Mouse (Mus musculus) fat pad, adult 2 months (tissue): ENCODE data around the gene Dglucy.

Source experiments
- DNase-seq: peaks from one replicate; pipeline ENCODE4 v3.0.0-alpha.2; 2011; ENCODE audit warnings: low read depth, low spot score; ENCODE audit errors: extremely low read depth

The Dglucy gene

DNA sequence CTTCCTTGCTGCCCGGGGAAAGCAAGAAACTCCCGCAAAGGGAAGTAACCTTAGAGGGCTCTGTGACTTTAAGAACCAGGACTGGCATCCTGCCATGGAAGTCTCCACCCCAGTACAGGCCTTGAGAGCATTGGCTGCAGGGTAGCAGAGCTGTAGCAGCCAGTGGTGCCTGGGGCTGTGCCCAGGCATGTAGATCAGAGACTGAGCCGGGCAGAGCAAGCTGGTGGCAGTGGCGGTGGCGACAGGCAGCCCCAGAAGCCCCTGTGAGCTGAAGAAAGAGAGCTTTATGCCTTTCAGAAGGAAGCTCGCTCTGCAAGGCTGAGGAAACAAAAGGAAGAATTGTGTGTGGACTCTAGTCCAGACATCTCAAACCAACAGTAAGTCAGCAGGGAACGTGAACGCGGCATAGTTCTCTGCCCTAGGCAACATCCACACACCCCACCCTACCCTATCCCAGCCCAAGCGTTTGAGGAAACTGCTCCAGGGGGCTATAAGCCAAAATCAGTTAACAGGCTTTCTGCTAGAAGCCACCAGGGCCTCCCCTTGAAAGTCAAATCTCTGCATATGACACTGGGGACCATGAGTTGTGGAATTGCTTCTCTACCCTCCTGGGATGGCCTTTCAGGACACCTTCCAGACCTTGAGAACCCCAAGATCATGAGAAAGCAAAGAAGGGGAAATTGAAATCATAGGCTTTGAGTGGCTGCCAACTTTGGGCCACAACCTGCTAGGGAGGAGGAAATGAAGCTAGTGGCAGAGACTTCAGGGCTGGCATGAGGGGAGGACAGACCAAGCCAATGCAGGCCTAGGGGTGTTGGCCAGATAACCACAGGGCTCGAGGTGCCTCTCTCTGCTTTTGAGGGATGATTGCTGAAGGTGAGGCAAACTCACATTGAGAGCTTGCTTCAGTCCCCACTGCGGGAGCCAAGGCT is at the start of gene Dglucy:
Gene Dglucy, plus strand, starts transcription at position 124 of the 932 bp plus-strand sequence.
- no peak for DNase-seq

DNA sequence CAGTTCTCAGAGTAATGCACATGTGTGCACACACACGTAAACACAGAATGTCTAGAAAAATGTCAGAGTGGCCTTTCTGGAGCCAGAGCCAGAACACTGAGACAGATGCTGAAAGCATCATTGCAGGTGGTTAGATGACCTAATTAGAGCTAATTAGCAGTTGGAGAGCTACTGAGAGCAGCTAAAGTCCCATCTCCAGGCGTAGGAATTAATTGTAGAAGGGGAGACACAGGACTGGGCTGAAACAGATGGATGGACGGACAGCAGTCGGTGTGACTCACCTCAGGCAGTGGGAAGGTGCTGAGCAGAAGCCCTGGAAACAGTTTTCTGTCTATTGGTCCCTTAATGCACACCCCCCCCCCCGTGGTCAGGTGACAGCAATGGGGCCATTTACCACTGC is 43.7 kb upstream of the Dglucy start:
- DNase-seq: no peak

DNA sequence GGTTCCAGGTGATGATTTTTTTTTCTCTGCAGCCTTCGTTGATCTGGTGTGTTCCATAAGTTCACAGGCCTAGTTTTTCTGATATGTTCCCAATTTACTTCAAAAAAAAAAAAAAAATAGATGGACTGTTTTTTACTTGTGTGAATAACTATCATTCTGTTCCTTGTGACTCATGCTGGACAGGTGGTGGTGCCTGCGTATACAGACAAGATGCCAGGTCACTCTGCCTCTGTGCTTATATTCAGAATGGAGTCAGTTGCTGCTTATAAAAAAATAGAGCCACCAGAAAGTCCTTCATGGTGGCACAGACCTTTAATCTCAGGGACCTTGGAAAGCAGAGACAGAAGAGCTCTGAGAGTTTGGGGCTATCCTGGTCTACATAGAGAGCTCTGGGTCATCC is 43.3 kb upstream of the Dglucy start:
- DNase-seq: no peak

DNA sequence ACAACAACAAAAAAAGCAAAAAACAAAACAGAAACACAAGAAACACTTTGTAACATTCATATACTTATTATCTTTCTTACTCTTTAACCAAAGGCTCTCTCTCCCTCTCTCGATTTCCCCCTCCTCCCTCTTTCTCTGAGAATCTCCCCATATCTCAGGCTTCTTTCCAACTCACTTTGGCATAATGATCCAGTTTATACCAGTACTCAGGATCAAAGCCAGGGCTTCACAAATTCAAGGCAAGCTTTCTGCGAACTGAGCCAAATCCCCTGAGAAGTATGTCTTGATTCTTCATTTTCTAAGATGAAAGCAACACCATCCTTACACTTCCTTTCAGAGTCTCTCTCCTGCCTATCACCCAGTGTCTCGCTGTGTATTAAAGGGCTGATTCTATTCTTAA is 40.4 kb upstream of the Dglucy start:
- DNase-seq: no peak

DNA sequence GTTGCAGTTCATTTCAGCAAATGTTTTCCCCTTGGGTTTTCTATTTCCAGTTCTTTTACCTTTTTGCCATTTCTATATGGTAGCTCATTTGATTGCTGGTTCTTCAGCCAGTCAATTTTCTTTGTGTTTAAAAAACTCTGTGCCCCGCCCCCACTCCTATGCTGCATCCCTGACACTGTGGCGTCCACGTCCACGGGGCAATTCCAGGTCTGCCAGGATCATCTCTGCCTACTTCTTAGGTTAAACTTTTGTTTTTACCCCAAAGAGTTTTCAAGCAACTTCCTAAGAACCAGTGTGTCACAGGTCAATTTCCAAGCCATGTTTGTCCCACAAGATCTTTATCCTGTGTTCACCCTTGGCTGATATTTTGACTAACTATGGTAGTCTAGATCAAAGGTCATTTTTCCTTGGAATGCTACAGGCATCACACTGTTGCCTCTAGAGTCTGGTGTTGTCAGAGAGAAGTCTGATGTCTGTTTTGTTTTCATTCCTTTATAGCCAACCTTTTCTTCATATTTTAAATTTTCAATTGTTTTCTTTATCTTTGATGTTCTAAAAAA is 39.8 kb upstream of the Dglucy start:
- DNase-seq: no peak

DNA sequence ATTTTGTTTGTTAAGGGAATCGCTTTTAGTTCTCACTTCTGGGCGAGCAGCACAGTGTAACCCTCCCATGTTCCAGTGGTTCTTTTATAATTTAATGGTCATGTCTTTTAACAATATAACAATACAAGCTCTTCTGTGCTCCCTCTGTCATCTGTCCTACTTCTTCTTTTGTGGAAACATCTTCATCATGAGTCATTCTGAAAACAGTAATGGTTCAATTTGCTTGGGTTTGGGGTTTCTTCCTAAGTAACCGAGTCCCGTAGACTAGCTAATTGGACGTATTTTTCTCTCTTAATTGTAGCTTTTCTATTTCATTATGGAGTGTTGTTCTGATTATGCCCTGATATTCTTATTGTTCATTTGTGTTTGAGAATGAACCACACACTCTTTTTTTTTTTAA is 38.5 kb upstream of the Dglucy start:
- DNase-seq: no peak

DNA sequence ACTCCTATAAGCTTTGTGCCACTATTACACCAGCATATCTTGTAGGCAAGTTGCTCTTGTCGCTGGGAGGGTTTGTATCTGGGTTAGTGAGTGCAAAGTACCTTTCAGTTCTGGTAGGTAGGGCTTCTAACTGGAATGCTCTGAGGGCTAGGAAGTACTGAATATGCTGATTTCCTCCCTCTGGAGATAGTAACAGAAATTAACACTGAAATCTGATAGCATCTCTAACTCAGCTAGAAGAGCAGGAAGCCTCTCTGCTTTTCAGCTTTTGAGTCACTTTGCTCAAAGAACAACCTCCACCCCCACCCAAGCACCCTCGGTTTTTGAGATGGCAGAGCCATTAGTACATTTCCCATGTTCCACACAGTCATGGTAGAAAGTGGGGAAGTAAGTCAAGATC is 36.4 kb upstream of the Dglucy start:
- DNase-seq: no peak

DNA sequence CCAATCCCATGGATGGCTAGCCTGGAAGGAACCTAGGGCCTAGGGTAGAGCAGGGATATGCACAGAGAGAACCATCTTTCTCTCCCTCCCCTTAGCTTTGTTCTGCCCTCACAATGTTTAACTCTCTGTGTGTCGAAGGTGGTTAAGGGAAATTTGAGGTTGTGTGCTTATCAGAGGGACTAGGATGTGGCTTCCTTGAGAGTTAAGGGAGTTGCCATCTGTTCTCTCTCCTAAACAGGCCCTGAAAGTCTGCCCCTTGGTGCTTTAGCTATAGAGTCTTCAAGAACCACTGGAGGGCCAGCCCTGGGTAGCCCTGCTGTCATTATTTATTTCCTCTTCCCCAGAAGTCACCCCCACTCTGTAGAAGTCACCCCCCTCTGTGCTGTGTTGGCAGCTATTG is 25.9 kb upstream of the Dglucy start:
- DNase-seq: no peak

DNA sequence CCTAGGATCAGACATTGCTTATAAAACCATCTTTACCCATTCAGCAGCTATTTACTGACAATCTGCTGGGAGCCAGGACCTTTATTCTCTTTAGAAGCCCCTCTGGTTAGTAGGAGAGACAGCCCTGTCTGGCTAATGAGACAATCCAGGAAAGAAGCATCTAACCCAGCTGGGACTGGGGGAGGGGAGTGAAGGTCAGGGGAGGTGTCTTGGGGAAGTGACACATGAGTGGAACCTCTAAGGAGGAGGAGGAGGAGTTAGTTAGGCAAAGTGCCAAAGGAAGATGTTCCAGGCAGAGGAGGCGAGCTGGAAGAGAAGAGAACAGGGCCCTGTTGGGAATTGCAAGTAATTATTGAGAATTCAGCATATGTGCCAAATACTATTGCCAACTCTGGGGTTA is 25.1 kb upstream of the Dglucy start:
- no peak for DNase-seq

DNA sequence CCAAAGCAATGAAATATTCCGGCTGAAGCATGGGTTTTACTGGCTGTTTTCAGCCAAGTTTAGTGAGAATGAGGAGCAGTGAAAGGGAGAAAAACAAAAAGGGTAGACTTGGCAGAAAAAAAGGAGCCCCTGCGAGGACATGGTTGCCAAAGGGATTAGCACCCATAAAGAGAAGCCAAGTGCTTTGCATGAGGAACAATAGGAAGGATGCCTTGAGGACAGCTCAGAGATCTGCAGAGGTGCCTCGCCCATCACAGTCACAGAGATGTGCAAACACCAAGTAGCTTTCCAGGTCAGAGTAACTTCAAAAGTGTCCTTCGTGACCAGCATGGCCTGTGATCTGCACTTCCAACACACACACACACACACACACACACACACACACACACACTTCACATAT is 21.4 kb upstream of the Dglucy start:
- DNase-seq: no peak

DNA sequence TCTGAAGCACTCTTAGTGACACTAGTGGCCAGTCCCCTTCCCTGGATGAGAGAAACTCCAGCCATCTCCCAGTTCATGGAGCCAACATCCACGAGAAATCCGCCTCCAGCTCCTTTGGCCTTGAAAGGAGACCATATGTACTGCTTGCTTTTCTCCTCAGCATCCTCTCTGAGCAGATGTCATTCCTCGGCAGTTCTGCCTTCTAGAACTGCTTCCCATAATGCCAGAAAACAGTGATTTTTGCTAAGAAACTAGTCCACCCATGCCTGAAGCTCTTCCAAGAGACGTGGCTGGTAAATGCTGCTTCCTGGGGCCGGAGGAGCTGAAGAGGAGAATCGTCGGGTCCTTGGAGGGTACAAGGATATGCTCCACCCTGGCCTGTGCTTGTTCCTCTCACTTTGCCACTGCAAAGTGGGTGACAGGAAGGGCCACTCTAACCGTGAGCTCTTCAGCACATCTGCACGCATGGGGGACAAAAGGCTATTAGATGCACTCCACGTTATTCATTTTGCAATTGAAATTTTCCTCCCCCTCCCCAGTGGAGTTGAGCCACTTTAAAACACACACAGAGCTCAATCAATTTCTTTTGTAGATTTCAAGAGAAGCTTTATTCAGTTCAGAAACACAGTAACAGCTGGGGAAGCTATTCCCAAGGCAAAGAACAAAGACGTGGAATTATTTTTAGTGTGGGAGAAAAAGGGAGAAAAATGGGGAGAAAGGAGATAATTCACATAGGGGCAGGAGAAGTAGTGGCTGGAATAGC is 16.0 kb upstream of the Dglucy start:
- DNase-seq: no peak

DNA sequence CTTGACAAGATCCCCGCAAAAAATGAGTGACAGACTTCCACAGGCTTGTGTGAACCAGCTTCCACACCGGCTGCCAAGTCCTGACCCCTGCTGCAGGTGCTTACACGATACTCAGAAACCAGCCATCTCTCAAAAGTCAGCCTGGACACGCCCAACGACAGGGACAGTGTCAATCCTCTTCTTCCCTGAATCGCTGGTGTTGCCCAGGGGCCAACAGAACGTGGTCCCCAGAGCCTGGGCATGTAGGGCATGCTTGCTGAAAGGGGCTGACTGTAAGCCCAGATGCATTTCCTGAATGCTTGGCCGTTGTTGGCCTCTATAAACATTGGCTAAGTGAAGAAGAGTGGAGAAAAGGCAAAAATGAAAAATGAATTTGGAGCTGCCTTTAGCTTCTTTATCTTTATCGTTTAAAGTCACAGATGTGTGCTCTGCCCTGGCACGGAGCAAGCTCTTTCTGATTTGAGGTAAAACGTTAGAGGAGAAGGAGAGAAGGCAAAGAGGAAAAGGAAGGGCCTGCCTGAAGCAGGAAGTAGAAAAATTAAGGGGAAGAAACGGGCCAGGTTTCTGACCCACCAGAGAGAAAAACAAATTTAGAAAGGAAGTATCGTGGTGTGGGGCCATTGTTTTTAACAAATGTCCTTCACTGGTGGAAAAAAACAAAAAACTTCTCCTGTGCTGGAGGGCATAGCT is 14.4 kb upstream of the Dglucy start:
- DNase-seq: no peak

DNA sequence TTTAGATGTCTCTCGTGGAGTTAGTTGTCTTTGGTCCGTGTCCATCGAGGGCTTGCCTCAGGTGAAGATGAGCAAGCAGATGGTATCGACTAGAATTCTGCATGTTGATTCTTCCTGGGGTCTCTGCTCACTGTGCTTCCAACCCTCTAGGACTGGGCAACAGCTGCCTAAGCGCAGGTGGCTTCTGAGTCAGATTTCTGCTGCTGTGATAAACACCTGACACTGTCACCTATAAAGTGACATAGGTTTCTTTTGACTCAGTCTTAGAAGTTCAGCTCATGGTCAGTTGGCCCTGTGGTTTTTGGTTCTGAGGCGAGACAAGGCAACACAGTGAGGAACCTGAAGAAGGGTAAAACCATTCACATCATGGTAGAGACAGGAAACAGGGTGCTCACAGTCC is 9.0 kb upstream of the Dglucy start:
- no peak for DNase-seq

DNA sequence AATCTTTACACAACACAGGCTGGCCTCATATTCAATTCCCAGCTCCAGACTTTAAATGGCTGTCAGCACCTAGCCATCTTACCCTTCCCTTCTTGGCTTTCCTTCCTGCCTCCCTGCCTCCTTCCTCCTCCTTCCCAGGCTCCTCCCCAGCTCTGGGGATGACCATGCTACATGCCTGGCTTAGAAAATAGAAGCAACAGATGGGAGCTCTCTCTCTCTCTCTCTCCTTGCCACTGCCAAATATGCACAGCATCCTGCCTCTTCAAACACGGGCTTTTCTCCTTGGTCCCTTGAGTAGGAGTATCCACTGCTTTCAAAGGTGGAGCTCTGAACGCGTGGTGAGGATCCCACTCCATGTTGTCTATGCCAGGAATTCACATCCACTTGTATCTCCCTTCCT is 8.1 kb upstream of the Dglucy start:
- no peak for DNase-seq

DNA sequence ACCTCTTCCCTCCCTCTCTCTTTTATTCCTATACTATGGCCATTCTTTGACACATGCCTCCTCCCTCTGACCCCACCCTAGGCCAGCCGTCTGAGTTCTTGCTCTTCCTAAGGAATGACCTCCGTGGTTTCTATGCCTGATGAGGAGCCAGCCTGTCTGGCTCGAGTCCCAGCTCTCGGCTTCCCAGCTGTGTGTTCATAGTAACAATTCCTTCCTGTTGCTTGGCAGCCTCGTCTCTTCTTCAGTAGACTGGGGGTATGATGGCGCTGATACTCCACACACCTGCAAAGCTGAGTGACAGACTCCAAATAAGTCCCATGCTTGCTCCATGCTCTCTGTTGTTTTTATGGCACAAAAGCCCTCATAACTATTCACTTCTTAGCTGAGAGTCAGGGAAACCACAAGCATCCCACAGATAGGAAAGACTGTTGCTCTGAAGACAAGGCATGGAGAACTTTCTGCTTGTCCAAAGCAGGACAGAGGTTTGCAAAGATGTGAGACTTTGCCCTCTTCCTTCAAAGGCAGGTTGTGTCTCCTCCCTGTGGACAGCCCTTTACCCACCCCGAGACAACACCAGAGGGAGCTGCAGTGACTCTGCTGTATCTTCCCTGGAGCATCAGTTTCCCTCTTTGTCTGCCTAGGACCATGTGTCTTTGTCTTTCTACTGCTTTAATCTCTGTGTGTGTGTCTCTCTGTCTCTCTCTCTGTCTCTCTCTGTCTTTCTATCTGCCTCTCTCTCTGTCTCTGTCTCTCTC is 6.5 kb upstream of the Dglucy start:
- DNase-seq: no peak

DNA sequence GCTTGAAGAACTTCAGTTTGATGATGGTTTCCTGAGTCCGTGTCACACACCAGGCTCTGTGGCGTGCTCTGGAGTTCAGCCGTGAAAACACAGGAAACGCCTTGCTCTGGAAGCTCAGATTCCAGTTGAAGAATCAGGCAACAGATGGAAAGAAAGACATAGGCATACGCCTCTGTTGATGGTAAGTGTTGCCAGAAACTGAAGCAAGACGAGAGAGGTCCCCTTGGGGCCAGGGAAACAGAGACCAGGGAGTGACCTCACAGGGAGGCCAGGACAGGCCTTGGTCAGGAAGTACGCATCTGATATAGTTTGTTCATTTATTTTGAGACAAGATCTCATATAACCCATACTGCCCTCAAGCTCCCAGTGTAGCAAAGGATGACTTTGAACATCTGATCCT is 4.1 kb upstream of the Dglucy start:
- no peak for DNase-seq

DNA sequence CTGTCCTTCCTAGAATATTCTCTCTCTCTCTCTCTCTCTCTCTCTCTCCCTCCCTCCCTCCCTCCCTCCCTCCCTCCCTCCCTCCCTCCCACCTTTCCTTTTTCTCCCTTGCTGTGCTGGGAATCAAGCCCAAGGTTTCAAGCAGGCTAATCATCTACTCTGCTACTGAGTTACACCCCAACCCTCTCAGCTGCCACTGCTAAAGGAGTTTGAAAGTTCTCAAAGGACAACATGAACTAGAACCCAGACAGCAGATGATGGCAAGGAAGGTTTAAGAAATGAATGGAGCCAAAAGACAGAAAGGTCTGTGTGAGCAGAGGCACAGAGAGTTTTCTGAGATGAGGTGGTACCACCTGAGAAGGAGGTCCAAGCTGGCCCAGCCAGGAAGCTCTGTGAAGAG is 3.6 kb upstream of the Dglucy start:
- DNase-seq: no peak

DNA sequence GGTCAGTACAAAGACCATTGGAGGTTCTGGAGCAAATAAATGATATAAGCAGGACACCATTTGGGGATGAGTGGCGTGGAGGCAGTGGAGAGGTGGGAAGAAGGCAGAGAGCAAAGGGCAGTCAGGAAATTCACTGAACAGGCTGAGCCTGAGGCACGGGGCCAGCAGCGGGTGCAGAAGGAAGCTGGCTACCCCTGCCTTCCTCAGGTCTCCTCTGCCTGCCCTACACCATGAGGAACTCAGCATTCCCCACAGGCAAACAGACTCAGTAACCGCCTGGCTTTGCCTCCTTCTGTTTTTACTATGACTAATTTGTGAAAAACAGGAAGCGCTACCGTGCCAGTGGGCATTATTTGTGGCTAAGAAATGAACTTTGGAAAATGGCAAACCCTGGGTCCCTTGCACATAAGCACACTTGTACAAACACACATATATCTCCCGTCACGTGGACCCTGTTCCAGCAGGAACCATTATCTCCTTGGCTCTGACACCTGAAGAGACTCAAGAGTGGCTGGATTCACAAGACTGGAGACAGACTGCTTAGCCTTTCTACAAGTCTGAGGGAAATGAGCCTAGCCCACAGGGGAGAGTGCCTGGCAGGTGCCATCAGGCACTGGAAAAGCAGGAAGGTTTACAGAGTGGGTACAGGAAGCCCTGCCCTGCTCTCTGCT is 2.8 kb upstream of the Dglucy start:
- DNase-seq: no peak

DNA sequence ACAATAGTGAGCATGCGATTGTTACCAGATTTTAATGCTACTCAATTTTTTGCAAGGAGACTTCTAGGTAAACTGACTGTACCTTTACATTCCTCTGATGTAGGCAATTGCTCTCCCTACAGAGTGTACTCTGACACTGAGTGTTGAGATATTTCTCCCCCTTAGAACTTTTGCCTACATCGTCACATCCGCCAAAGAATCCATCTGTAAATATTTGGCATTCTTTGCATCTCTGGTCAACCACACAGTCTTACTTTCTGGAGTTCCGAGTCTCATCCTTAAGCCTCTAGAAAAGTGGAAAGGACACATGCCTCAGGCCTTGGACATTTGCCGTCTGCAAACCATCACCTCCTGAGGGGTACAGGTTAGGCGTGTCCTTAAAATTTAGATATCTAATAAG is 1.9 kb upstream of the Dglucy start:
- no peak for DNase-seq

DNA sequence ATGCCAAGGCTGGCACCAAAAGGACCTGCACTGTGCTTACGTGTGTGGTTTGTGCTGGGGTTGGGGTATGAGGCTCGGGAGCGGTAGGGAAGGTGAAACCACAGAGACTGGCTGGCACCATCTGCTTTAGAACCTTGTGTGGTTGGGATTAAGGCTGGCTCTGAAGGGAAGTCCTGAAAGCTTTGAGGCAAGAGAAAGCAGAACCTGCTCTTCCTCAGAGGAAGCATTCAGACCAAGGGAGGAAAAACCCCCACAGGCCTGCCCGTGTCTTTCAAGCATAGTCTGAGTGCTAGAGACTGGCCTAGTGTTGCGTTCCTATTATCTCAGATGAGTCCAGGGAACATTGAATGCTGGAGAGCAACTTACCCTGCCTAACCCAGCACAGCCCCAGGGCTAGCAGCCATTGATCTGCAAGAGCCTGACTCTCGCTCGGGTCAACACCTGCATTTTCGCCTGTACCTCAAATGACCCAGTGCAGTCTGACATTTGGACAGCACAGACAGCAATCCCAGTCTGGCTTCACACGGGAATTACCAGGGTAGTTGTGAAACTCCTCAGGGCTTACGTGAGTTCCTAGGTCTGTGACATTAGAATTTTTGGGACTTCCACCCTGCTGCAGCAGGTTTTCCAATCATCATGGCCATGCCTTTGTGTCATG is 452 bp upstream of the Dglucy start:
- no peak for DNase-seq
